Mouse (Mus musculus) E14TG2a.4 (cell line): Measurements from ENCODE around the gene Crygn.

ENCODE experiments used
- CTCF ChIP-seq: conservative IDR thresholded peaks from 2 replicates; pipeline ENCODE4 v1.5.1; 2014; ENCODE audit warnings: low read length
- POU5F1 ChIP-seq: IDR thresholded peaks from 2 replicates; pipeline ENCODE4 v1.6.1; 2014; ENCODE audit warnings: low read length, borderline replicate concordance

- TF ChIP-seq CTCF (no peak), POU5F1 (no peak)
Measured at GRCm38 (mm10) chr5:24751305-24752174, 6.3 kb downstream of the Crygn start.
